Mouse (Mus musculus) gastrocnemius, postnatal 25 days (tissue): Measurements from ENCODE around the gene Asgr2. TPM values are rescaled to one million over a fixed set of nuclear protein-coding genes. Genes with fewer than 3 reads are reported as not detected.
"Not testable (repeated sequence)": the region's sequence is repeated elsewhere in the genome, so short reads cannot be mapped to it uniquely, and the experiment has no call there.

Experiments
- DNase-seq: peaks from one replicate; pipeline ENCODE4 v3.0.0; 2022
- total RNA-seq, 2 experiments: library from RNA; stranded (reverse); gene quantifications; 1 replicate in 1 of 2; 2 replicates in 1 of 2; pipeline ENCODE4 v1.2.3; 2021

The Asgr2 gene
- total RNA-seq, 2 experiments from 2014 or later = not detected

- no peak for DNase-seq
Observed at GRCm38 (mm10) chr11:70097396-70097795, 5.0 kb downstream of the Asgr2 start.

- no peak for DNase-seq
Observed at GRCm38 (mm10) chr11:70099102-70099501, 6.7 kb downstream of the Asgr2 start.

GRCm38 (mm10) chr11:70099809-70100208, 7.4 kb downstream of the Asgr2 start:
- no peak for DNase-seq

DNA sequence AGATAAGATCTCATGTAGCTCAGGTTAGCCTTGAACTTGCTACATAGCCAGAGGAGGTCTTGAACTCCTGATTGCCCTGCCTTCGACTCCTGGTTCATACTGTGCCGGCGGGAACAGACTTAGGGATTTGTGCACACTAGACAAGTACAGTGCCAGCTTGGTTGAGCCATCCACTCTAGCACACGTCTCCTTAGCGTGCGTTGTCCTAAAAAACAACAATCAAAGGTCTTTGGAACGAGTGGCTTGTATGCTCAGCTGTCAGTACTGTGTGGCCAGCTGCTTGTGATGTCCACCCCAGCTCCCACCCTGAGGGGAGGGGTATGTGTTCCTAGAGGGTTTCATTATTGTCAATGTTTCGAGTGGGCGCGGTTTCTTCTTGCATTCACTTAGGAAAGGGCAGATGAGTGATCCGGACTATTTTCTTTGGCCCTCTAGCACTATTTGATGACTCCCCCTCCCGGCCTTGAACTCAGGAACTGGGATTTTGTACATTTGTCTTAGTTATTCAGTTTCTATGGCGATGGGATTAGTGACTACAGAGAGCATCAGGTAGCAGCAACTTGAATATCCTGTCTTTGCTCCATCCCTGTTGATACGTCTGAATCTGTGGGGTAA, 11.4 kb downstream of the Asgr2 start:
- no peak for DNase-seq

DNA sequence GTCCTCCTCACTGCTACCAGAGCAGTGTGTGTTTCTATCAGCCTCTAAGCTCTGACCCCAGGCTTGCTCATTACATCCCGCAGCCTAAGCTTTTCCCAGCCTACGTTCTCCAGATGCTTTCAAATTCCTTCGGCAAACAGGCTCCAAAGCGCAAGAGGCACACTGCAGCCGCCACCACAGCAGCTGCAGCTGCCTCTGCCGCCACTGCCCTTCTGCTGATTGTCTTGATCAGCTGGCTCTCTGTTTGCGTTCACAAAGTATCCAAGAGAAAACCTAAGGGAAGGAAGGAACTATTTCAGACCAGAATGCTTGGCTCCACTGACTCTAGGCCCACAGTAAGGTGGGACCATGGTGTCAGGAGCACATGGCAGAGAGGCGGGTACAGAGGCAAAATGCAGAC, 14.6 kb downstream of the Asgr2 start:
- no peak for DNase-seq

GRCm38 (mm10) chr11:70110146-70110545, 17.7 kb downstream of the Asgr2 start:
- no peak for DNase-seq

- DNase-seq = peak; percentile 28
Observed at GRCm38 (mm10) chr11:70114562-70114961, 22.1 kb downstream of the Asgr2 start.

DNA sequence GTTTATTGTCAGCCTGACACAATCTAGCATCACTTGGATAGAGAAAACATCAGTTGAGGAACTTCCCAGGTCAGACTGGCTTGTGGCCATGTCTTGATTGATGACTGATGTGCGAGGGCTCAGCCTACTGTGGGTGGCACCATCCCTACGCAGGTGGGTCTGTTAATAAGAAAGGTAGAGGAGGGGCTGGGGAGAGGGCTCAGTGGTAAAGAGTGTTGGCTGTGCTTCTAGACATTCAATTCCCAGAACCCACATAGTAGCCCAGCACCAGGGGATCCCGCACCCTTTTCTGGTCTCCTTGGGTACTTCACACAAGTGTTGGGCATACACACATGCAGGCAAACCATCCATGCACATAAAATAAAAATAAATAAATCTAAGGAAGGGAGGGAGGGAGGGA, 23.5 kb downstream of the Asgr2 start:
- DNase-seq = no peak

DNA sequence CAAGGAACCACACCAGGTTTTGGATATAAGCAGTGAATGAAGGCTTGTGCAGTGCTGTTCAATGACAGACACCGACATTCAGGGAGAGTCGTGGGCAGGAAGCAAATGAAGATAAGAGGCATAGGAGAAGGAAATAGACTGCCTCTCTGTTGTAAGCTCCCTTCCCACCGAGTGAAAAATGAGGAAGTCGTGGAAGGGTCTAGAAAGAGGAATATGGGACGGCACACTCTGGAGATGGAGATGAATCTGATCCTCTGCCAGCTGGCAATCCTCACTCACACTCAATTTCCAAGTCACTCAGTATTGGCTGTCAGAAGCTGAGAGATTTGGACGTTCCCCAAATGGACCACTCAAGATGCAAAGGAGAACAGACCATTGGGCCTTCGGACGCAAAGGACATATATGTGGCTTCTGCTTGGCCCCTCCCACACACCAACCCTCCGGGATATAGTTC, 37.5 kb downstream of the Asgr2 start, which contains the start of gene Mgl2:
TSS of gene Mgl2 (plus strand) at position 404 of the 454 bp plus-strand sequence.
- peak; percentile 14 for DNase-seq

DNA sequence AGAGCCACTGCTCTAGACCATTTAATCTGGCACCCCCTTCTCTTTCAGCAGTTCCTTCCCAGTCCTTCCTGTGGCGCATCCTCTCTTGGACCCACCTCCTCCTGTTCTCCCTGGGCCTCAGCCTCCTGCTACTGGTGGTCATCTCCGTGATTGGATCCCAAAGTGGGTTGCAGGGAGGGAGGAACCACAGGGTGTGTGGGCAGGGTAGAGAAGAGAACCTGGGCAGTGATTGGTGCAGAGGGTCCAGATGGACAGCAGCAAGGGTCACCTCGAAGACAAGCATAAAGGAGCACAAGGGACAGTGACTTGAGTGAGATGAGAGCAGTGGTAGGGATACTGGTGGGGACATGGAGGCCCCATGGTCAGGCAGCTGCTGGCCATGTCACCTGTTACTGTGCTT, 42.6 kb downstream of the Asgr2 start:
- DNase-seq = not testable (repeated sequence)

DNA sequence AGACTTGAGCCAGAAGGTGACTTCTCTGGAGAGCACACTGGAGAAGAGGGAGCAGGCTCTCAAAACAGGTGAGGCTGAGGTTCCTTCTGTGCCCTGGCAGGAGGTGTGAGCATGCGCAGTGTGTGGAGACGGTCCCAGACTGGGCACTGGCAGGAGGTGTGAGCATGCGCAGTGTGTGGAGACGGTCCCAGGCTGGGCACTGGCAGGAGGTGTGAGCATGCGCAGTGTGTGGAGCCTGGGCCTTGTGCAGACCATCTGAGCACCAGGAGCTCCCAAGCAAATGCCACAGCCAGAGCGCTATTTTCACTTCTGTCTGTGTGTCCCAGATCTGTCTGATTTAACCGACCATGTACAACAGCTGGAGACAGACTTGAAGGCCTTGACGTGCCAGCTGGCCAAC, 43.5 kb downstream of the Asgr2 start:
- DNase-seq = not testable (repeated sequence)

GRCm38 (mm10) chr11:70139171-70139570, 46.7 kb downstream of the Asgr2 start:
- no peak for DNase-seq

DNA sequence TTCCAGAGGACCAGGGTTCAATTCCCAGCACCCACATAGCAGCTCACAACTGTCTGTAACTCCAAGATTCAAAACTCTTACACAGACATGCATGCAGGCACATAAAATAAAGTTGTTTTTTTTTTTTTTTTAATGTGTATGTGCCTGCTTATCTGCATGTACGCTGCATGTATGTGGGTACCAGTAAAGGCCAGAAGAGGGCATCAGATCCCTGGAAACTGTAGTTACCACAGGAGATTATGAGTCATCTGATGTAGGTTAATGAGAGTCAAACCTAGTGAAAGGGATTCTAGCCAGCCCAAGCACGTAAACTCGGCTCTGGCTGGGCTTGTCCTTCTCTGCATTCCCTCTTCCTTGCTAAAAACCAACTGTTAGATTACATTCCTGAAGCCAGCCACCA, 58.6 kb downstream of the Asgr2 start:
- DNase-seq = no peak

Other genes starting within 250 kb of the Asgr2 start
- gene Plscr3, start 246.3 kb upstream of the Asgr2 start, total RNA-seq = 10 to 100 TPM; 10.8 to 13.7 TPM
- gene Tnk1, start 233.9 kb upstream of the Asgr2 start, total RNA-seq = under 1 TPM in 1 of 2 experiments, not detected in 1; 0.11 TPM
- not detected for gene Tmem95, start 214.6 kb upstream of the Asgr2 start, total RNA-seq
- 1 to 10 TPM; 1.7 to 2.2 TPM for gene Kctd11, start 211.2 kb upstream of the Asgr2 start, total RNA-seq
- under 1 TPM; 0.26 to 0.38 TPM for gene Acap1, start 197.1 kb upstream of the Asgr2 start, total RNA-seq
- not detected for gene 2810408A11Rik, start 191.7 kb upstream of the Asgr2 start, total RNA-seq
- 10 to 100 TPM; 25.4 to 26.0 TPM for gene Neurl4, start 191.6 kb upstream of the Asgr2 start, total RNA-seq
- gene Gps2, start 178.8 kb upstream of the Asgr2 start, total RNA-seq = 10 to 100 TPM; 34.6 to 35.2 TPM
- 100 to 1,000 TPM; 417 to 422 TPM for gene Eif5a, start 170.7 kb upstream of the Asgr2 start, total RNA-seq
- 10 to 100 TPM; 10.4 to 10.9 TPM for gene Ybx2, start 156.8 kb upstream of the Asgr2 start, total RNA-seq
- gene Slc2a4, start 144.5 kb upstream of the Asgr2 start, total RNA-seq = 100 to 1,000 TPM; 306 to 340 TPM
- under 1 TPM in 1 of 2 experiments, not detected in 1; 0.91 TPM for gene Cldn7, start 127.9 kb upstream of the Asgr2 start, total RNA-seq
- 100 to 1,000 TPM; 195 to 205 TPM for gene Ctdnep1, start 111.5 kb upstream of the Asgr2 start, total RNA-seq
- gene Elp5, start 110.1 kb upstream of the Asgr2 start, total RNA-seq = 10 to 100 TPM; 37.0 to 44.2 TPM
- gene Gabarap, start 101.5 kb upstream of the Asgr2 start, total RNA-seq = 100 to 1,000 TPM; 148 to 170 TPM
- gene Phf23, start 96.9 kb upstream of the Asgr2 start, total RNA-seq = 10 to 100 TPM; 15.0 to 16.1 TPM
- 1 to 10 TPM; 3.7 to 4.1 TPM for gene Dvl2, start 92.0 kb upstream of the Asgr2 start, total RNA-seq
- 100 to 1,000 TPM; 342 to 380 TPM for gene Acadvl, start 77.2 kb upstream of the Asgr2 start, total RNA-seq
- gene Dlg4, start 75.7 kb upstream of the Asgr2 start, total RNA-seq = 1 to 10 TPM; 5.6 to 6.9 TPM
- not detected for gene Asgr1, start 38.6 kb upstream of the Asgr2 start, total RNA-seq
- 1 to 10 TPM; 2.5 to 3.6 TPM for gene Mgl2, start 37.7 kb downstream of the Asgr2 start, total RNA-seq
- gene Clec10a, start 63.6 kb downstream of the Asgr2 start, total RNA-seq = 1 to 10 TPM; 1.3 to 4.3 TPM
- not detected for gene Slc16a11, start 120.1 kb downstream of the Asgr2 start, total RNA-seq
- gene Slc16a13, start 128.4 kb downstream of the Asgr2 start, total RNA-seq = under 1 TPM; 0.10 to 0.88 TPM
- gene Bcl6b, start 137.2 kb downstream of the Asgr2 start, total RNA-seq = 1 to 10 TPM; 4.1 to 6.2 TPM
- gene 0610010K14Rik, start 145.3 kb downstream of the Asgr2 start, total RNA-seq = 10 to 100 TPM; 26.9 to 36.2 TPM
- gene Gm21988, start 147.2 kb downstream of the Asgr2 start, total RNA-seq = 1 to 10 TPM; 2.4 to 3.0 TPM
- 100 to 1,000 TPM in 1 of 2 experiments, 10 to 100 TPM in 1; 96.1 to 126 TPM for gene Rnasek, start 147.2 kb downstream of the Asgr2 start, total RNA-seq
- under 1 TPM; 0.67 to 0.80 TPM for gene Alox12, start 162.7 kb downstream of the Asgr2 start, total RNA-seq
- not detected for gene Alox12e, start 230.0 kb downstream of the Asgr2 start, total RNA-seq